Mouse (Mus musculus) embryonic facial prominence, embryonic 12.5 days (tissue): ENCODE results near the gene Cnp. TPM values are rescaled to one million over a fixed set of nuclear protein-coding genes. Genes with fewer than 3 reads are reported as not detected.
"Not testable (repeated sequence)": the region's sequence is repeated elsewhere in the genome, so short reads cannot be mapped to it uniquely, and the experiment has no call there.

Experiments used
- ATAC-seq: fragments of 200-750 bp; cut with Nextera tagmentation; 2 replicates; pipeline ENCODE4 v1.8.0; 2017; ENCODE audit not compliant: insufficient number of reproducible peaks, insufficient read depth, low FRiP score, low TSS enrichment
- H3K27ac ChIP-seq: fragments of 300-500 bp; sonication (generic); 2 replicates; pipeline ENCODE4 v1.5.1; 2016; ENCODE audit warnings: mild to moderate bottlenecking
- H3K27me3 ChIP-seq: fragments of 300-500 bp; sonication (generic); 2 replicates; pipeline ENCODE4 v1.6.1; 2016; ENCODE audit warnings: mild to moderate bottlenecking, moderate library complexity
- H3K36me3 ChIP-seq: fragments of 300-500 bp; sonication (generic); 2 replicates; pipeline ENCODE4 v1.6.1; 2016; ENCODE audit warnings: mild to moderate bottlenecking
- H3K4me1 ChIP-seq: fragments of 300-500 bp; sonication (generic); 2 replicates; pipeline ENCODE4 v1.6.1; 2016
- H3K4me2 ChIP-seq: fragments of 300-500 bp; sonication (generic); replicated peaks from 2 replicates; pipeline ENCODE4 v1.6.1; 2016; ENCODE audit warnings: mild to moderate bottlenecking, moderate library complexity
- H3K4me3 ChIP-seq: fragments of 300-500 bp; sonication (generic); 2 replicates; pipeline ENCODE4 v1.5.1; 2016; ENCODE audit warnings: mild to moderate bottlenecking
- H3K9ac ChIP-seq: fragments of 300-500 bp; sonication (generic); 2 replicates; pipeline ENCODE4 v1.6.1; 2016; ENCODE audit warnings: mild to moderate bottlenecking, moderate library complexity
- H3K9me3 ChIP-seq: fragments of 300-500 bp; sonication (generic); 2 replicates; pipeline ENCODE4 v1.6.1; 2016; ENCODE audit warnings: mild to moderate bottlenecking, moderate library complexity
- WGBS: fragments of 180-500 bp; shearing (Covaris S2); methylation state at CpG from one replicate; pipeline ENCODE4 v1.1.7; 2016; 5-methylcytosine and 5-hydroxymethylcytosine counted together
- polyA plus RNA-seq: library from polyadenylated mRNA; unstranded; fragments of >200 nt; fragmentation: Nextera tagmentation; extraction: Ambion mirVana; gene quantifications from 2 replicates; pipeline ENCODE4 v1.2.1, GENCODE M21; 2016

The Cnp gene
- polyA plus RNA-seq, 1 experiment from 2014 or later = 37.2 TPM

DNA sequence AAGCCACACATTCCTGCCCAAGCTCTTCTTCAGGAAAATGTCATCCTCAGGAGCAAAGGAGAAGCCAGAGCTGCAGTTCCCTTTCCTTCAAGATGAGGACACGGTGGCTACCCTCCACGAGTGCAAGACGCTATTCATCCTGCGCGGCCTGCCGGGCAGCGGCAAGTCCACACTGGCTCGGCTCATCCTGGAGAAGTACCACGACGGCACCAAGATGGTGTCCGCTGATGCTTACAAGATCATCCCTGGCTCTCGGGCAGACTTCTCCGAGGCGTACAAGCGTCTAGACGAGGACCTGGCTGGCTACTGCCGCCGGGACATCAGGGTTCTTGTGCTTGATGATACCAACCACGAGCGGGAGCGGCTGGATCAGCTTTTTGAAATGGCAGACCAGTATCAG, 1.6 kb downstream of the Cnp start:
- H3K4me2 ChIP-seq = no peak overlapping the region

GRCm38 (mm10) chr11:100577852-100578599, 3.3 kb downstream of the Cnp start:
- ATAC-seq = no peak
- H3K4me1 ChIP-seq = peaks cover 17% of the 10 kb centered on the region
- peaks cover 51% of the 10 kb centered on the region for H3K36me3 ChIP-seq
- no peak overlapping the region for H3K27ac ChIP-seq
- H3K9ac ChIP-seq = no peak overlapping the region
- no peaks in the 10 kb centered on the region for H3K9me3 ChIP-seq
- H3K4me3 ChIP-seq = no peak overlapping the region
- 81% methylated on average over 8 of the region's 8 CpGs for WGBS
- no peak overlapping the region for H3K4me2 ChIP-seq
- H3K27me3 ChIP-seq = no peaks in the 10 kb centered on the region; the same call in 1 of the 2 replicates

More for the DNA sequence above, 1.6 kb downstream of the Cnp start:
- H3K9me3 ChIP-seq = no peaks in the 10 kb centered on the region
- peaks cover 18% of the 10 kb centered on the region for H3K4me1 ChIP-seq
- H3K27ac ChIP-seq = no peak overlapping the region; the same call in 1 of the 2 replicates
- H3K9ac ChIP-seq = no peak overlapping the region
- peaks cover 33% of the 10 kb centered on the region for H3K36me3 ChIP-seq
- no peak overlapping the region for H3K4me3 ChIP-seq
- no peak for ATAC-seq
- H3K27me3 ChIP-seq = peaks cover 9% of the 10 kb centered on the region; the same call in 1 of the 2 replicates
- WGBS = 67% methylated on average over 21 of the region's 21 CpGs

- Histone ChIP-seq H3K36me3 (peaks cover 63% of the 10 kb centered on the region), H3K27ac (no peak overlapping the region), H3K4me3 (no peak overlapping the region), H3K27me3 (no peaks in the 10 kb centered on the region; the same call in 1 of the 2 replicates), H3K4me1 (peaks cover 17% of the 10 kb centered on the region), H3K9me3 (no peaks in the 10 kb centered on the region), H3K4me2 (no peak overlapping the region), H3K9ac (no peak overlapping the region)
- WGBS = 95% methylated on average over 9 of the region's 9 CpGs
- no peak for ATAC-seq
These were observed 4.6 kb downstream of the Cnp start for GRCm38 (mm10) chr11:100579116-100579799.

DNA sequence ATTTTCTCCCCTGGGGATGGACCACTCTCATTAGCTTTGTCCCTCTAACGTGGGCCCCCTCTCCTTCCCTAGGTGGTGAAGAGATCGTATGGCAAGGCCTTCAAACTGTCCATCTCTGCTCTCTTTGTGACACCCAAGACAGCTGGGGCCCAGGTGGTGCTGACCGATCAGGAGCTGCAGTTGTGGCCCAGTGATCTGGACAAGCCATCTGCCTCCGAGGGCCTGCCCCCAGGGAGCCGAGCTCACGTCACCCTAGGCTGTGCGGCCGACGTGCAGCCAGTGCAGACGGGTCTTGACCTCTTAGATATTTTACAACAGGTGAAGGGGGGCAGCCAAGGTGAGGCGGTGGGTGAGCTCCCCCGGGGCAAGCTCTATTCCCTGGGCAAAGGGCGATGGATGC, 5.6 kb downstream of the Cnp start:
- H3K9me3 ChIP-seq = no peaks in the 10 kb centered on the region
- WGBS = 87% methylated on average over 13 of the region's 13 CpGs
- H3K4me3 ChIP-seq = no peak overlapping the region
- H3K27ac ChIP-seq = no peak overlapping the region
- peaks cover 15% of the 10 kb centered on the region for H3K4me1 ChIP-seq
- no peak overlapping the region for H3K4me2 ChIP-seq
- H3K27me3 ChIP-seq = no peaks in the 10 kb centered on the region; the same call in 1 of the 2 replicates
- peaks cover 73% of the 10 kb centered on the region for H3K36me3 ChIP-seq
- ATAC-seq = no peak
- H3K9ac ChIP-seq = no peak overlapping the region

DNA sequence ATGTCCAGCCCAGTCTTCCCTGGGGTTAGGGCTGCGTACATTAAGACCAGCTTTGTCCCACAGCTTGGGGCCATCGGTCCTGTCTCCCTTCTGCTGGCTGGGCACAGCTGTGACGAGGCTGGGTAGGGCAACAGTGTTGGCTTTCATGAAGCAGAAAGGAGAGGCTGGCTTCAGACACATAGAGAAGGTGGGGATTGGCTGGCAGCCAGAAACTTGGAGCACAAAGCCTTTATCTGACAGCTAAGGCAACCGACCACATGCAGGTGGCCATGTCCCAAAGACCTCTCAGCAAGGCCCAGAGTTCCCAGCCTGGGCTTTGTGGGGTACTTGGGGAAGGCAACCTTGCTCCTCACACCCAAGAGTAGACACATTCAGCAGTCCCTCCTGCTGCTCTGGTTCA, 7.1 kb downstream of the Cnp start:
- H3K9ac ChIP-seq = no peak overlapping the region
- H3K27me3 ChIP-seq = no peaks in the 10 kb centered on the region
- H3K36me3 ChIP-seq = peaks cover 88% of the 10 kb centered on the region

DNA sequence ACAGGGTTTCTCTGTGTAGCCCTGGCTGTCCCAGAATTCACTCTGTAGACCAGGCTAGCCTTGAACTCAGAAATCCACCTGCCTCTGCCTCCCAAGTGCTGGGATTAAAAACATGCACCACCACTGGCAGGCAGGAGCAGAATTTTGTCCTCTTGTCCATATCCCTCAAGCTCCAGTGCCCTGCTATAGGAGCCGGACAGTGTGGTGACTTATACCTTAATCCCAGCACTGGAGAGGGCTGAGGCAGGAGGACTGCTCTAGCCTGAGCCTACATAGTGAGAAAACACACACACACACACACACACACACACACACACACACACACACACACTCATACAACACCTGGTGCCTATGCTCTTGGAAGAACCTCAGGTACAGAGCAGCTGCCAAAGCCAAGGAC, 7.7 kb downstream of the Cnp start:
- H3K9me3 ChIP-seq, H3K9ac ChIP-seq, ATAC-seq, H3K4me3 ChIP-seq, H3K4me1 ChIP-seq, H3K4me2 ChIP-seq, H3K27ac ChIP-seq, H3K27me3 ChIP-seq: not testable (repeated sequence)
- peaks cover 95% of the 10 kb centered on the region for H3K36me3 ChIP-seq
- 100% methylated on average over 1 of the region's 1 CpGs for WGBS

More for the DNA sequence above, 7.1 kb downstream of the Cnp start:
- Histone ChIP-seq H3K27ac (no peak overlapping the region), H3K9me3 (no peaks in the 10 kb centered on the region), H3K4me2 (no peak overlapping the region), H3K4me1 (peaks cover 1% of the 10 kb centered on the region; the same call in 1 of the 2 replicates), H3K4me3 (no peak overlapping the region)
- no peak for ATAC-seq
- 80% methylated on average over 4 of the region's 4 CpGs for WGBS

GRCm38 (mm10) chr11:100582836-100583235, 8.1 kb downstream of the Cnp start:
- no peak overlapping the region for H3K9ac ChIP-seq
- peaks cover 98% of the 10 kb centered on the region for H3K36me3 ChIP-seq
- no peak overlapping the region for H3K4me2 ChIP-seq
- 91% methylated on average over 2 of the region's 2 CpGs for WGBS
- no peak overlapping the region for H3K27ac ChIP-seq
- H3K27me3 ChIP-seq = no peaks in the 10 kb centered on the region
- H3K4me3 ChIP-seq = no peak overlapping the region
- no peaks in the 10 kb centered on the region for H3K9me3 ChIP-seq
- H3K4me1 ChIP-seq = no peaks in the 10 kb centered on the region
- no peak for ATAC-seq

DNA sequence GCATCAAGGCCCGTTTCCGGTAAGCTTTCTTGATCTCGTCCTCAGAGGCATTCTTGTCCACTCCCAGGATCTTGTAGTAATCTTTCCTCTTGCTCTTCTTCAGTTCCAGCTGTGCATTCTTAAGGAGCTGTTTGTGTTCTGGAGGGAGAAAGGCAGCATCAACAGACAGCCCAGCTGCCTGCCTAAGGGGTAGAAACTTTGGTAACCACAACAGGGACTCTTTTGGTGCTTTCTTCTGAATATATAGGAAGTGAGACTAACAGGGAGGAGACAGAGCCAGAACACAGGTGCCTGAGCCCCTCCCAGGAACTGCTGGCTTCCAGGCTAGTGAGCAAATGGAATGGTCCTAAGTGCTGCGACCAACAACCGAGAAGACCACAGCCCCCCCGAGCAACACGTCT, 9.9 kb downstream of the Cnp start:
- Histone ChIP-seq H3K27ac (no peak overlapping the region), H3K4me3 (no peak overlapping the region), H3K9me3 (no peaks in the 10 kb centered on the region), H3K9ac (no peak overlapping the region), H3K36me3 (peaks cover 99% of the 10 kb centered on the region), H3K27me3 (no peaks in the 10 kb centered on the region), H3K4me2 (no peak overlapping the region), H3K4me1 (no peaks in the 10 kb centered on the region)
- WGBS = 89% methylated on average over 7 of the region's 7 CpGs
- no peak for ATAC-seq

DNA sequence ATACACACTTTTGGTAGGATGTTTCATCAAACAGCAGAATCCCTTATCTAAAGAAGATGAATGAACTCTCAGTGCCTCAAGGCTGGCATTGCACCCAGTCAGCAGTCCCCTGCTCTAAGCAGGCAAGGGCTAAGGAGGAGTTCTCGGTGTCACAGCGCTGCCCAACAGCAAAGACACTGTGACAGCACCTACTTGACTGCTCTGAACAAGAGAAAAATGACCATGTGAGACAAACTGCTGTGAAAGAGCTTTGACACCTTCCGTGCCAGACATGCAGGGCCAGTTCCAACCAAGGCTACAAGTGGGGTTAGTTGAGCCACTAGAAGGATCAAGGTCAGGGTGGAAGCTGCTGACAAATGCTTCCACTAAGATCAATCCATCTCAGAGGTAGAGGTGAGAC, 10.4 kb downstream of the Cnp start:
- Histone ChIP-seq H3K4me3 (no peak overlapping the region), H3K9ac (no peak overlapping the region), H3K27ac (no peak overlapping the region), H3K4me2 (no peak overlapping the region), H3K9me3 (no peaks in the 10 kb centered on the region), H3K4me1 (no peaks in the 10 kb centered on the region), H3K36me3 (peaks cover 99% of the 10 kb centered on the region), H3K27me3 (no peaks in the 10 kb centered on the region)
- no peak for ATAC-seq
- WGBS = 96% methylated on average over 3 of the region's 3 CpGs

GRCm38 (mm10) chr11:100588462-100588861, 13.8 kb downstream of the Cnp start:
- ATAC-seq = no peak

DNA sequence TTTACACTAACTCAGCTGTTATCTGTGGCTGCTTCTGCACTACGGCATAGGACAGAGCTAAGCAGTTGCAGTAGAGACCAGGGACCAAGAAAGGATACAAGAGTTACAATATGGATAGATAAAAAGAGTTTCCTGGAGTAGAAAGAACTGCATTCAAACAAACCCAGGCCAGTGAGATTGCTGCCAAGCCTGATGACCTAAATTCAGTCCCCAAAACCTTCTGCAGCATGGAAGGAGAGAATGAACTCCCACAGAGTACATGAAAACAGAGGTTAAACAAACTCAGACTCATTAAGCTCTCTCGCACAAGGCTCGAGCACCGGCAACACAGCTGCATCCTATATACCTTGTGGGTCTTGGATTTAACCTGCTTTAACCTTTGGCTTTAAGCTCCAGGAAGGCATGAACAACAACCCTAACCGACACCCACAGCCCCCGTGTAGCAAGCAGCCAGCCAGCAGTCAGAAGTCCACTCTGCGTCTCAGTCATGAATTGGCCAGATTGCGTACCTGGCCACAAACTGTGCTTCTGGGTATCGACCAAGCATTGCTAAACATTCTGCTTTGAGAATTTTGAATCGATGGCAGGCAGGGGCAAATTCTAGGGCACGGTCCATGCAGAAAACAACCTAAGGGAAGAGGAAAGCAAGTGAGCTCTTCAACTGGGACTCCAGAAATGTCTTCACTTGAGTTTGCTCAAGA, 17.8 kb downstream of the Cnp start:
- Histone ChIP-seq H3K36me3 (peaks cover 97% of the 10 kb centered on the region), H3K4me2 (no peak overlapping the region), H3K4me1 (no peaks in the 10 kb centered on the region), H3K4me3 (no peak overlapping the region), H3K9ac (no peak overlapping the region), H3K9me3 (no peaks in the 10 kb centered on the region), H3K27ac (no peak overlapping the region), H3K27me3 (no peaks in the 10 kb centered on the region)
- no peak for ATAC-seq
- 82% methylated on average over 11 of the region's 11 CpGs for WGBS

More at GRCm38 (mm10) chr11:100588462-100588861, 13.8 kb downstream of the Cnp start:
- Histone ChIP-seq H3K4me3 (no peak overlapping the region), H3K27ac (no peak overlapping the region), H3K27me3 (no peaks in the 10 kb centered on the region), H3K9ac (no peak overlapping the region), H3K9me3 (no peaks in the 10 kb centered on the region), H3K4me2 (no peak overlapping the region), H3K4me1 (no peaks in the 10 kb centered on the region), H3K36me3 (peaks cover 97% of the 10 kb centered on the region)
- 91% methylated on average over 2 of the region's 2 CpGs for WGBS
